Mouse (Mus musculus): ENCODE measurements at regions not wholly inside any gene's neighbourhood (a gene's known extent, or its start where the extent isn't known, plus 50 kb on each side); places are given as distances from the start of the nearest gene placed in this dataset.

GRCm38 (mm10) chr17:22673891-22674622, 73.3 kb downstream of the Vmn2r112 start:
- peak; percentile 37 for DNase-seq
